15 mouse cellular contexts compared by ENCODE assay signal in genomic region chr12:41908011-41908410, GRCm38 (mm10).
"Had no signal": no experiment of that assay in that cellular context is flagged by ENCODE, and none has a peak within 500 bp of the region (broad histone marks: within the 10 kb centered on the region; RNA-seq: fewer than 3 reads in every experiment).

No protein-coding gene starts in this region.

- H3K27me3 ChIP-seq: liver, embryonic 13.5 days; midbrain, embryonic 12.5 days; midbrain, embryonic 15.5 days; neural tube, embryonic 13.5 days had no signal

- H3K4me2 ChIP-seq: liver, embryonic 13.5 days; midbrain, embryonic 12.5 days; midbrain, embryonic 15.5 days; neural tube, embryonic 13.5 days had no signal

- H3K9me3 ChIP-seq: liver, embryonic 13.5 days; midbrain, embryonic 12.5 days; midbrain, embryonic 15.5 days; neural tube, embryonic 13.5 days had no signal

- H3K4me3 ChIP-seq: left cerebral cortex, adult 2 months; liver, embryonic 13.5 days; midbrain, embryonic 12.5 days; midbrain, embryonic 15.5 days; neural tube, embryonic 13.5 days had no signal

- H3K9ac ChIP-seq: liver, embryonic 13.5 days; midbrain, embryonic 12.5 days; midbrain, embryonic 15.5 days; neural tube, embryonic 13.5 days had no signal

- H3K27ac ChIP-seq: left cerebral cortex, adult 2 months; liver, embryonic 13.5 days; macrophage; midbrain, embryonic 12.5 days; midbrain, embryonic 15.5 days; neural tube, embryonic 13.5 days; stomach, postnatal 0 days had no signal

- H3K4me1 ChIP-seq: liver, embryonic 13.5 days; midbrain, embryonic 12.5 days; midbrain, embryonic 15.5 days; neural tube, embryonic 13.5 days had no signal

- ATAC-seq: intestine, postnatal 0 days; midbrain, embryonic 15.5 days had no signal

- DNase-seq: kidney, adult 8-10 months; kidney, postnatal 36 days; layer of hippocampus, postnatal 36 days; liver, embryonic 13.5 days; lung, adult 2 months; retina, postnatal 1 day; right cerebral cortex, postnatal 25 days; thymus, postnatal 25 days had no signal

- H3K36me3 ChIP-seq: liver, embryonic 13.5 days; midbrain, embryonic 12.5 days; midbrain, embryonic 15.5 days; neural tube, embryonic 13.5 days had no signal
